Mouse (Mus musculus) neural tube, embryonic 13.5 days (tissue): ENCODE measurements at regions not wholly inside any gene's neighbourhood (a gene's known extent, or its start where the extent isn't known, plus 50 kb on each side); places are given as distances from the start of the nearest gene placed in this dataset.

ENCODE experiments used
- ATAC-seq: fragments of 200-750 bp; cut with Nextera tagmentation; 2 replicates; pipeline ENCODE4 v1.8.0; 2017; ENCODE audit warnings: low read depth, mild to moderate bottlenecking, moderate TSS enrichment, moderate library complexity
- H3K27ac ChIP-seq: fragments of 300-500 bp; sonication (generic); replicated peaks from 2 replicates; pipeline ENCODE4 v1.5.1; 2015; ENCODE audit warnings: moderate library complexity, mild to moderate bottlenecking, inconsistent platforms
- H3K27me3 ChIP-seq: fragments of 300-500 bp; sonication (generic); 2 replicates; pipeline ENCODE4 v1.6.1; 2015; ENCODE audit warnings: mild to moderate bottlenecking, inconsistent platforms
- H3K36me3 ChIP-seq: fragments of 300-500 bp; sonication (generic); 2 replicates; pipeline ENCODE4 v1.6.1; 2015; ENCODE audit warnings: mild to moderate bottlenecking, inconsistent platforms
- H3K4me1 ChIP-seq: fragments of 300-500 bp; sonication (generic); replicated peaks from 2 replicates; pipeline ENCODE4 v1.6.1; 2015; ENCODE audit warnings: inconsistent platforms
- H3K4me2 ChIP-seq: fragments of 300-500 bp; sonication (generic); 2 replicates; pipeline ENCODE4 v1.6.1; 2015; ENCODE audit warnings: inconsistent platforms, mild to moderate bottlenecking, moderate library complexity
- H3K4me3 ChIP-seq: fragments of 300-500 bp; sonication (generic); 2 replicates; pipeline ENCODE4 v1.5.1; 2015; ENCODE audit warnings: mild to moderate bottlenecking, inconsistent platforms
- H3K9ac ChIP-seq: fragments of 300-500 bp; sonication (generic); 2 replicates; pipeline ENCODE4 v1.6.1; 2015; ENCODE audit warnings: moderate library complexity, mild to moderate bottlenecking, inconsistent platforms
- H3K9me3 ChIP-seq: fragments of 300-500 bp; sonication (generic); 2 replicates; pipeline ENCODE4 v1.6.1; 2016; ENCODE audit warnings: inconsistent platforms
- WGBS: fragments of 180-500 bp; shearing (Covaris S2); methylation state at CpG from one replicate; pipeline ENCODE4 v1.1.7; 2015; 5-methylcytosine and 5-hydroxymethylcytosine counted together

DNA sequence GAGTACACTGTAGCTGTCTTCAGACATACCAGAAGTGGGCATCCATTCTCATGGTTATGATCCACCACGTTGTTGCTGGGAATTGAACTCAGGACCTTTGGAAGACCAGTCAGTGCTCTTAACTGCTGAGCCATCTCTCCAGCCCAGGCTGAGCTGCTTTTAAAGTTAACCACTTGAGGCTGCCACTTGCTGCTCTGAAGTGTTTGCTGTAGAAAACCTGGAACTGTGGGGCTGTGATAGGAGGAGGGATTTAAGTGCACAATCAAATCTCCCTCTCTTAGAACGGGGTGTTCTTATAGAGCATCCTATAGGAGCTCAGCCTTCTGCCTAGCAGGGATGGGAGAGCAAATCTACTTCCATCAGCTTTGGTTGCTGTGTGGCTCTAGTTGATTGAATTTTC, 185.1 kb upstream of the Gm12728 start:
- 89% methylated on average over 2 of the region's 2 CpGs for WGBS
- Histone ChIP-seq H3K4me3 (no peak overlapping the region), H3K36me3 (no peaks in the 10 kb centered on the region), H3K9me3 (no peaks in the 10 kb centered on the region), H3K4me1 (peaks cover 9% of the 10 kb centered on the region), H3K9ac (no peak overlapping the region), H3K27ac (no peak overlapping the region), H3K4me2 (no peak overlapping the region), H3K27me3 (no peaks in the 10 kb centered on the region)
- ATAC-seq, result no peak

DNA sequence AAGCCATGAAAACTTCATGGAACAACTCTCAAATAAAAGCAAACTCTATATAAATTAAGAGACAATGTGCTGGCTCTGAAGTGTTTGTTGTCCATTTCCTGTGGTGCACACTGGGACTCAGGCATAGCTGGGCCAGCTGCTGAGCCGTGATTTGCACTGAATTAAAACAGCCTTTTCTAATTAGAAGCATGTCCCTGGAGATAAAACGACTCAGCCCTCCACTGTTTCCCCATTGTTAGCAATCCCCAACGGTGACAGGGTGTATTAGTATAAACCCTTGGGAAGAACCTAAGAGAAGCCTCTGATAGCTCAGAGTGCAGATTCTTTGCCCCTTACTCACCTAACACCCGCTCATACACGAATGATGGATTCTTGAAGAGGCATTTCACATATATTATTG, 182.9 kb upstream of the Gm12728 start:
- Histone ChIP-seq H3K36me3 (no peaks in the 10 kb centered on the region), H3K27me3 (no peaks in the 10 kb centered on the region), H3K4me3 (no peak overlapping the region), H3K4me2 (no peak overlapping the region), H3K9ac (no peak overlapping the region), H3K9me3 (no peaks in the 10 kb centered on the region), H3K4me1 (peaks cover 9% of the 10 kb centered on the region), H3K27ac (peak overlapping the region; percentile 28)
- peak; percentile 63 for ATAC-seq
- WGBS, result 11% methylated on average over 5 of the region's 5 CpGs

DNA sequence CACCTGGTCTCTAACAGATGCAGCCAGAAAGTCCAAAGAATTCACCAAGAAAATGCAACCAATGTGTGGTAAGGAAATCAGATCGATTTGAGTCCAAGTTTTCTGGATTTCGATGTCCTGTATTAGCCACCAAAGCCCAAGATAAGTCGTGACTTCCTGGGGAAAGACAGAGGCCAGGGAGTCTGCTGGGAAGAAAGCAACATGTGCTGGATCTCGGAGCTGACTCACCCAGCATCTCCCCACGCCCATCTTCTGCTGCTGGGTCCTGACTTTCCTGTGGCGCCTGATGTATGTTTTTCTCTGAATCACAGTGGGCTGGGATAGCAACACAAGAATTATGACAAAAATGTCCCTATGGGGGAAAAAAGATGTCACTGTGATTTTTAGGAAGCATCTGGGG, 178.8 kb upstream of the Gm12728 start:
- Histone ChIP-seq H3K27me3 (no peaks in the 10 kb centered on the region), H3K36me3 (no peaks in the 10 kb centered on the region), H3K4me1 (peaks cover 9% of the 10 kb centered on the region), H3K4me3 (no peak overlapping the region), H3K9ac (no peak overlapping the region), H3K27ac (no peak overlapping the region), H3K4me2 (no peak overlapping the region), H3K9me3 (no peaks in the 10 kb centered on the region)
- no peak for ATAC-seq
- WGBS, result 83% methylated on average over 6 of the region's 6 CpGs

DNA sequence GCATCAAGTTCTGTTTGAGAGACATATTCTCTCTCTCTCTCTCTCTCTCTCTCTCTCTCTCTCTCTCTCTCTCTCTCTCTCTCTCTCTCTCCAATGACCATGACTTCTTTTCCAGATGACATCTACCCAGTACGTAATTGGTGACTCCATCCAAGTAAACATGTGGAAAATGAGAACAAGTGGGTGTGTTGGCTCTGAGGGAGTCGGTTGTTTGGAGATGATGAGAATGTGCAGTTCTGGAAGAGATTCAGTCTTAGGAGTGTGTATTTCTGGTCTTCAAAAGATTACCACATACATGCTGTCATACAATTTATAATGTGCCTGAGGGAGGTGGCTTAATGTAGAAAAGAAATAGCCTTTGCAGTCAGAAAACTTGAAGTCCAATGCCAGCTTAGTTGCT, 175.3 kb upstream of the Gm12728 start:
- no peak overlapping the region for H3K4me2 ChIP-seq
- H3K27me3 ChIP-seq, result no peaks in the 10 kb centered on the region
- H3K36me3 ChIP-seq, result no peaks in the 10 kb centered on the region
- WGBS, result 86% methylated on average over 2 of the region's 2 CpGs
- ATAC-seq, result no peak
- no peak overlapping the region for H3K4me3 ChIP-seq
- H3K9ac ChIP-seq, result no peak overlapping the region
- H3K4me1 ChIP-seq, result no peaks in the 10 kb centered on the region
- no peak overlapping the region for H3K27ac ChIP-seq
- no peaks in the 10 kb centered on the region for H3K9me3 ChIP-seq

DNA sequence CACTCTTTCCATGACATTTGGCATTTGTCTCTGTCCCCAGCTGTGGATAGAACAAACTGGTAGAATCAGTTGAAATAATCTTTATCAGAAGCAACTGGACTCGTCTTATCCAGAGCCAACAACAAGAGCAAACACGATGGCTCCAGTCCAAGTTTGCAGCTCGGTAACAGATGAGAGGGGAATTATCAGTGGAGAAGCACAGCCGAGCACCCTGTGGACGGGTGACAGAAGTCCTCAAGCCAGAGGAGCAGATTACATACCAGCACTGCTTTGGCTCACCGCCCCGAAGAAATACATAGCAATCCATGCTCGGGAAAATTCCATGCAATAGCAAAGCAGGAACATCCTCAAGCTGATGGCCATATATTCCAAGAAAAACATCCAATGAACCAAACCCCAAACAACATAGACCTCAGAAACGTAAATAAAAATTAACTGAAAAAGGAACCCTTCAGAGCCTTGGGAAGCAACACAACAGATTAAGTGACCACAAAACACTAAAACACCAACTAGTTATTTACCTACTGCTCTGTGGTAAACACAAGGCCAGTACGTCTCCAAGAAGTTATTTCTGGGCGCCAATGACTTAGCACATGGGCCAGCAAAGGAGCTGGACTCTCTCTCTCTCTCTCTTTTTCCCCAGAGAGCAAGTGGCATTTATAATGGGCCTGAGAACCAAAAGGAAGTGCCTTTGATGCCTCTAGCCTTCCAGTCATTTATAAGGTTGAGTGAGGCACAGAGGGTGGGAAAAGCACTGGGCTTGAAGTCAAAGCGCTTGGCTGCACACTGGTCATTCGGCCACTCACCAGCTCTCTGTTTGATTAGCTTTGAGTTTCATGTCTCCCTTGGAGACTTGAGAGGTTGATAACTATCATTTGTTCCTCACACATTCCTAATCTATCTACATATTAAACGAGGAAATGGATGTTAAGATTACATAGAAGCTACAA, 163.0 kb upstream of the Gm12728 start:
- no peak for ATAC-seq
- 80% methylated on average over 14 of the region's 14 CpGs for WGBS
- Histone ChIP-seq H3K27ac (no peak overlapping the region), H3K4me2 (no peak overlapping the region), H3K36me3 (no peaks in the 10 kb centered on the region), H3K9ac (no peak overlapping the region), H3K4me3 (no peak overlapping the region), H3K9me3 (no peaks in the 10 kb centered on the region), H3K4me1 (no peaks in the 10 kb centered on the region), H3K27me3 (no peaks in the 10 kb centered on the region)

DNA sequence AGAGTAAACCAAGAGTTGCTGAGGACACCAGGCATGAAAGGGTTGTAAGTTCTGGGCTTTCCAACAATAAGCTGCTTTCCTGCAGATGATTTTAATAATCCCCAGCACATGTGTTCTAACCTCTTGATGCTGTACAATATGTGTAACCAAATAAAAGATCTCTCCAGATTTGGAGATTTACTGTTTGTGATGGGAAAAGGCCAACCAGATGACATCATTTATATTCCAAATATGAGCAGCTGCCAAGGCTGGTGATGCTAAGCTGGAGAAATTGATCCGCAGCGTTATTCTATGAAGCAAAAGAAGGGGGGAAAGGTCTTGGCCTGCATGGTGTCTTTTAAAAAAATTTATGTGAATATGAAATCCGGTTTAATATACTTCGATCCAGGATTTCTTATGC, 160.1 kb upstream of the Gm12728 start:
- ATAC-seq, result no peak
- no peaks in the 10 kb centered on the region for H3K9me3 ChIP-seq

DNA sequence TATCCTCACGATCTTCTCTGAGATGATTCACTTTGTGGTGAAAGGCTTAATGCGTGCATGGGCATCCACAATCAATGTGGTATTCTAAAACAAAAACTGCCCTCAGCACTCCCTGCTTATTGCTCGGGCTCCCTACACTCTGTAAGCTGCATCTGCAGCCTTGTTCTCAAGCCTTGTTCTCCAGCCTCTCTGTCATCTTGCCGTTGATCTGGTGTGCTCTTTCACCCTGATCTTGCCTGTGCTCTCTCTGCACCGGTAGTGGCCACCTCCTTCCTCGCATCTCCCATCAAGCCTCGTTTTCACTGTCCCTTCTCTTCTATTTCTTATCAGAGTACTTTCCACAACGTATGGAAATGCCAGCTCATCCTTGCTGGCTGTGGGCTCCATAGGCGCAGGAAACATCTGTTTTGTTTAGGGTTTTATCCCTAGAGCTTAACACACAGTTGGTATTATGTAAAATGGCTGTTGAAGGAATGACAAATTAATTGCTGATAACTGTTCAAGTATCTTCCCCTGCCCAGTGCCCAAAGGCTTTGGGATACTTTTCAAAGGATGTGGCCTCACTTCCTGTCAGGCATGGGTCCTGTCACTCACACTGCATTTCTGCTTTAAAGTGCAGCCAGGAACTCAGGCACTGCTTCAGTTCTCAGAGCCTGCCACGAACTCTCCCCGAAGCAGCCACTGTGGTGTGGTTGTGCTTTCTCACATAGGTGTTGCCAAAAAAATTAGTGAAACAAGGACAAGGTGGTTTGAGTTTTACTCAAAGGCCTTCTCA, 158.9 kb upstream of the Gm12728 start:
- H3K9me3 ChIP-seq, result no peaks in the 10 kb centered on the region
- 83% methylated on average over 11 of the region's 11 CpGs for WGBS
- H3K27me3 ChIP-seq, result no peaks in the 10 kb centered on the region
- no peak overlapping the region for H3K4me2 ChIP-seq
- no peak overlapping the region for H3K4me3 ChIP-seq
- no peaks in the 10 kb centered on the region for H3K4me1 ChIP-seq
- H3K9ac ChIP-seq, result no peak overlapping the region
- no peak for ATAC-seq
- no peak overlapping the region for H3K27ac ChIP-seq
- no peaks in the 10 kb centered on the region for H3K36me3 ChIP-seq

More for the DNA sequence above, 160.1 kb upstream of the Gm12728 start:
- Histone ChIP-seq H3K4me1 (no peaks in the 10 kb centered on the region), H3K36me3 (no peaks in the 10 kb centered on the region), H3K4me3 (no peak overlapping the region), H3K27ac (no peak overlapping the region), H3K9ac (no peak overlapping the region), H3K4me2 (no peak overlapping the region), H3K27me3 (no peaks in the 10 kb centered on the region)
- 81% methylated on average over 4 of the region's 4 CpGs for WGBS

DNA sequence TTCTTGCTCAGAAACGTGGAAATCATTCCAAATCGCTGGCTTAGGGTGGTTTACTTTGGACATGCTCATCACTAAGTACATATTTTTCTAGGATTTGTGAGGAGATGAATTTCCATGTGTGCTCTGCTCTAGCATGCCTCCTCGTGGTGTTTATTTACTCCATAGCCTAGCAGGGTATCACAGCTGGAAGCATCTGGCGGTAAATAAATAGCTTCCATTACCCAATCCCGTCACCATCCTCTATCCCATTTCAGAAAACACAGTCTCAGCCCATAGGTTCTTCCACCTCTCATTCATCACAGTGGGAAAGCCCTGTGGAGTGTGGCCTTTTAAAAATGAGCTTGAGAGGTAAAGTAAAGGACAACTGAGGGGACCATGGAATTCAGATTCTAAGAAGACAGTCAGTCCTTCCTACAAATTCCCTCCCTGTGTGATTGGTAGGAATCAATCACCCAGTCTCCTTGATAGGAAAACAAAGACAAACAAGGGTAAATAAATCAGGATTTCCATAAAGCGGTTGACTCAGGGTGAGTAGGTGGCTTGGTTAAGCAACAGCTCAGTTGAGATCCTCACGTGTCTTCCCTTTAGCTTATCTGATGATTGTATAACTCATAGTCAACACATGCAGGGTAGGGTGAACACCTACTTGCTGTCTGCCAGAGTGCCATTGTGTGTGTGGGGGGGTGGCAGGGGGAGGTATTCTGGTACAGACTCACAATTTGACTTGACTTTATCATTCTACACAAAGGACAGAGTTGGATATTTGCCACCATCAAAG, 156.9 kb upstream of the Gm12728 start:
- H3K27me3 ChIP-seq, result no peaks in the 10 kb centered on the region
- H3K36me3 ChIP-seq, result no peaks in the 10 kb centered on the region
- no peak overlapping the region for H3K4me3 ChIP-seq
- no peaks in the 10 kb centered on the region for H3K9me3 ChIP-seq
- H3K9ac ChIP-seq, result no peak overlapping the region
- 78% methylated on average over 7 of the region's 7 CpGs for WGBS
- no peaks in the 10 kb centered on the region for H3K4me1 ChIP-seq
- H3K27ac ChIP-seq, result no peak overlapping the region
- no peak for ATAC-seq
- H3K4me2 ChIP-seq, result no peak overlapping the region

DNA sequence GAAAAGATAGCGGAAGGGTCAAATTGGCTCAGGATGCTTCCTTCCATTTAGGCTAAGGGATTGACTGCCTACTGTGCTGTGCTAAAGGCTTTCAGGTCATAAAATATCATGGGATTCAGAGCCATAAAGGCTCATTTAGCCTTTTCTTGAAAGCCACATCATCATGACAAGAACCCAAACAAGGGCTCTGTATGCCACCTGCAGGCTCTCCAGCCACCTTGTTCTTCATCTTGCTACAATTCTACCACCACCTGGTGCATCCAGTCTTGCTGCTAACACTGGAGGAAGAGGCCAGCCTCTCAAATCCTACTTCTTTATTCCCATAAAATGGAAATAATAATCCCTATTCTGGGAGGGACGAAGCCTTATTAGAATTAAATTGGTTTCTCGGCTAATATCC, 155.9 kb upstream of the Gm12728 start:
- 89% methylated on average over 3 of the region's 3 CpGs for WGBS
- Histone ChIP-seq H3K27me3 (no peaks in the 10 kb centered on the region), H3K9me3 (no peaks in the 10 kb centered on the region)

DNA sequence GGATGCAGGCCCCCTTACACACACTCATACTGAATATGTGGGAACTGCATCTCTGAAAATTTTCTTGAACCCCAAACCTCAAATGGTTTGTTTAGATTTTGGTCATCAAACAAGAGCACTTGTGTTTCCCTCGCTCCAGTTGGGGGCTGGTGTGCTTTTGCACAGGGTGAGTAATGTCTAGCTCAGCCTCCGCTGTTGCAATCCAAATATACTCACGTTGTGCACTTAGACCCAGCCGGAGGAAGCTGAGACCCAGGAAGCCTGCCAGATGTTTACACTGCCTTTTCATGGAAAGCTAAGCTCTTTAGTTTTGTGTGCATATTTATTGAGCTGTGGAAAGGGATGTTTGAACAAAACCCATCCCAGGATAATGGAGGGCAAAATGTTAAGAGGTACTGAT, 148.9 kb upstream of the Gm12728 start:
- ATAC-seq, result no peak
- H3K27me3 ChIP-seq, result no peaks in the 10 kb centered on the region
- no peaks in the 10 kb centered on the region for H3K36me3 ChIP-seq
- H3K9me3 ChIP-seq, result no peaks in the 10 kb centered on the region
- H3K4me3 ChIP-seq, result no peak overlapping the region
- H3K27ac ChIP-seq, result no peak overlapping the region
- H3K4me1 ChIP-seq, result no peaks in the 10 kb centered on the region
- 74% methylated on average over 4 of the region's 4 CpGs for WGBS
- H3K4me2 ChIP-seq, result no peak overlapping the region
- H3K9ac ChIP-seq, result no peak overlapping the region

More for the DNA sequence above, 155.9 kb upstream of the Gm12728 start:
- no peak overlapping the region for H3K27ac ChIP-seq
- H3K9ac ChIP-seq, result no peak overlapping the region
- H3K4me3 ChIP-seq, result no peak overlapping the region
- H3K36me3 ChIP-seq, result no peaks in the 10 kb centered on the region
- no peaks in the 10 kb centered on the region for H3K4me1 ChIP-seq
- H3K4me2 ChIP-seq, result no peak overlapping the region
- no peak for ATAC-seq

DNA sequence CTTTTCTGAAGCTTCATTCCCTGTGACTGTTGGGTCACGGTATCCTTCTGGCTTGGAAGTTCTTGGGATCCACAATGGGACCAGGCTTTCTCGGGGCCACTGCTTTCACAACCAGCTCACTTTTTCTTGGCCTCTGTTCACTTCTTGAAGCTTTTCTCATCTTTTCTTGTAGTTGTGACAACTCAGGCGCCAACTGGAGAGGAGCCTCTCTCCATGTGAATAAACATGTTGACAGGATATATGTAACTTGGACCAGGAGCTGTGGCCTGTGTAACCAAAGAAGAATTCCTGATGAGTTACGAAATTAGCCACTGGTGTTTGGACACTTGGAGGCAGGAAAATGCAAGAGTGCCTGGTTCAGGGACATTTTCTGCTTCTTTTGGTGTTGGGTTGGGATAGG, 148.1 kb upstream of the Gm12728 start:
- no peak overlapping the region for H3K4me2 ChIP-seq

More for the DNA sequence above, 148.1 kb upstream of the Gm12728 start:
- H3K27ac ChIP-seq, result no peak overlapping the region
- H3K9me3 ChIP-seq, result no peaks in the 10 kb centered on the region
- H3K27me3 ChIP-seq, result no peaks in the 10 kb centered on the region
- 92% methylated on average over 4 of the region's 4 CpGs for WGBS
- no peaks in the 10 kb centered on the region for H3K36me3 ChIP-seq
- H3K9ac ChIP-seq, result no peak overlapping the region
- H3K4me1 ChIP-seq, result no peaks in the 10 kb centered on the region
- no peak for ATAC-seq
- H3K4me3 ChIP-seq, result no peak overlapping the region
